Mouse (Mus musculus) gastrocnemius, postnatal 25 days (tissue): Measurements from ENCODE around the gene Tmem125. TPM values are rescaled to one million over a fixed set of nuclear protein-coding genes. Genes with fewer than 3 reads are reported as not detected.
A peak's percentile ranks its signal among the peaks of the same experiment; 100 is the strongest.
"Not testable (repeated sequence)": the region's sequence is repeated elsewhere in the genome, so short reads cannot be mapped to it uniquely, and the experiment has no call there.

ENCODE experiments used
- DNase-seq: peaks from one replicate; pipeline ENCODE4 v3.0.0; 2022
- total RNA-seq, 2 experiments: library from RNA; stranded (reverse); gene quantifications; 1 replicate in 1 of 2; 2 replicates in 1 of 2; pipeline ENCODE4 v1.2.3; 2021

Tmem125 gene
- total RNA-seq, 2 experiments from 2014 or later: not detected

GRCm38 (mm10) chr4:118537801-118538200 is 6.0 kb downstream of the Tmem125 start:
- no peak for DNase-seq

GRCm38 (mm10) chr4:118535610-118536009 is 8.2 kb downstream of the Tmem125 start:
- no peak for DNase-seq

GRCm38 (mm10) chr4:118533605-118534004 is 10.2 kb downstream of the Tmem125 start:
- DNase-seq: no peak

GRCm38 (mm10) chr4:118533156-118533555 is 10.7 kb downstream of the Tmem125 start:
- no peak for DNase-seq

GRCm38 (mm10) chr4:118532663-118533062 is 11.2 kb downstream of the Tmem125 start:
- DNase-seq: no peak

GRCm38 (mm10) chr4:118527720-118528119 is 16.1 kb downstream of the Tmem125 start:
- DNase-seq: no peak

- no peak for DNase-seq
Measured at GRCm38 (mm10) chr4:118527335-118527681, 16.5 kb downstream of the Tmem125 start.

GRCm38 (mm10) chr4:118526408-118527334 is 17.2 kb downstream of the Tmem125 start, which contains the start of gene 2610528J11Rik:
2610528J11Rik (plus strand) TSS chr4:118526999.
- no peak for DNase-seq

GRCm38 (mm10) chr4:118525779-118526178 is 18.1 kb downstream of the Tmem125 start:
- no peak for DNase-seq

GRCm38 (mm10) chr4:118523976-118524375 is 19.9 kb downstream of the Tmem125 start:
- no peak for DNase-seq

- no peak for DNase-seq
Measured at GRCm38 (mm10) chr4:118522248-118522647, 21.6 kb downstream of the Tmem125 start.

- DNase-seq: no peak
Measured at GRCm38 (mm10) chr4:118518208-118518607, 25.6 kb downstream of the Tmem125 start.

GRCm38 (mm10) chr4:118517497-118518146 is 26.2 kb downstream of the Tmem125 start:
- no peak for DNase-seq

GRCm38 (mm10) chr4:118516699-118517496 is 26.9 kb downstream of the Tmem125 start:
- DNase-seq: no peak

GRCm38 (mm10) chr4:118509050-118509449 is 34.8 kb downstream of the Tmem125 start:
- DNase-seq: no peak

GRCm38 (mm10) chr4:118507171-118507570 is 36.7 kb downstream of the Tmem125 start:
- DNase-seq: not testable (repeated sequence)

GRCm38 (mm10) chr4:118505551-118505950 is 38.3 kb downstream of the Tmem125 start:
- DNase-seq: peak; percentile 12

- DNase-seq: no peak
Measured at GRCm38 (mm10) chr4:118500792-118501191, 43.1 kb downstream of the Tmem125 start.

- DNase-seq: peak; percentile 45
Measured at GRCm38 (mm10) chr4:118500171-118500724, 43.6 kb downstream of the Tmem125 start.
